Mouse (Mus musculus): ENCODE measurements around the gene Hadha. TPM values are rescaled to one million over a fixed set of nuclear protein-coding genes. Genes with fewer than 3 reads are reported as not detected.

Hadha gene
- total RNA-seq, 2 experiments from 2014 or later, result 15.9 to 73.7 TPM

- no peak for ATAC-seq (replicated peaks; ENCODE audit: low FRiP score, poor library complexity, severe bottlenecking)
Observed at GRCm38 (mm10) chr5:30115718-30116117, 39.2 kb downstream of the Hadha start.

- ATAC-seq (replicated peaks; ENCODE audit: low FRiP score, poor library complexity, severe bottlenecking), result no peak
Observed at GRCm38 (mm10) chr5:30114761-30115140, 40.2 kb downstream of the Hadha start.

GRCm38 (mm10) chr5:30113881-30114760, 40.8 kb downstream of the Hadha start:
- no peak for ATAC-seq (replicated peaks; ENCODE audit: low FRiP score, poor library complexity, severe bottlenecking)

- ATAC-seq (replicated peaks; ENCODE audit: low FRiP score, poor library complexity, severe bottlenecking), result no peak
Observed at GRCm38 (mm10) chr5:30112533-30113068, 42.4 kb downstream of the Hadha start.

- no peak for ATAC-seq (replicated peaks; ENCODE audit: low FRiP score, poor library complexity, severe bottlenecking)
Observed at GRCm38 (mm10) chr5:30111771-30112170, 43.2 kb downstream of the Hadha start.

GRCm38 (mm10) chr5:30111126-30111525, 43.8 kb downstream of the Hadha start:
- no peak for ATAC-seq (replicated peaks; ENCODE audit: low FRiP score, poor library complexity, severe bottlenecking)

- ATAC-seq (replicated peaks; ENCODE audit: low FRiP score, poor library complexity, severe bottlenecking), result no peak
Observed at GRCm38 (mm10) chr5:30110371-30111060, 44.4 kb downstream of the Hadha start.

- no peak for ATAC-seq (replicated peaks; ENCODE audit: low FRiP score, poor library complexity, severe bottlenecking)
Observed at GRCm38 (mm10) chr5:30109899-30110298, 45.1 kb downstream of the Hadha start.

GRCm38 (mm10) chr5:30108233-30108632, 46.7 kb downstream of the Hadha start:
- ATAC-seq (replicated peaks; ENCODE audit: low FRiP score, poor library complexity, severe bottlenecking), result no peak

GRCm38 (mm10) chr5:30107611-30108041, 47.3 kb downstream of the Hadha start:
- ATAC-seq (replicated peaks; ENCODE audit: low FRiP score, poor library complexity, severe bottlenecking), result no peak

GRCm38 (mm10) chr5:30107186-30107585, 47.8 kb downstream of the Hadha start:
- no peak for ATAC-seq (replicated peaks; ENCODE audit: low FRiP score, poor library complexity, severe bottlenecking)

GRCm38 (mm10) chr5:30106756-30107155, 48.2 kb downstream of the Hadha start:
- ATAC-seq (replicated peaks; ENCODE audit: low FRiP score, poor library complexity, severe bottlenecking), result no peak

GRCm38 (mm10) chr5:30105668-30106300, 49.2 kb downstream of the Hadha start, which contains the start of gene 3110082J24Rik:
3110082J24Rik (minus strand) TSS chr5:30106086.
- ATAC-seq (replicated peaks; ENCODE audit: low FRiP score, poor library complexity, severe bottlenecking), result no peak

- no peak for ATAC-seq (replicated peaks; ENCODE audit: low FRiP score, poor library complexity, severe bottlenecking)
Observed at GRCm38 (mm10) chr5:30104841-30105667, 49.9 kb downstream of the Hadha start, which contains the start of gene Garem2. Garem2 (plus strand) TSS chr5:30105161.

- ATAC-seq (replicated peaks; ENCODE audit: low FRiP score, poor library complexity, severe bottlenecking), result no peak
Observed at GRCm38 (mm10) chr5:30104339-30104738, 50.6 kb downstream of the Hadha start.

GRCm38 (mm10) chr5:30103340-30103739, 51.6 kb downstream of the Hadha start:
- ATAC-seq (replicated peaks; ENCODE audit: low FRiP score, poor library complexity, severe bottlenecking), result no peak

- no peak for ATAC-seq (replicated peaks; ENCODE audit: low FRiP score, poor library complexity, severe bottlenecking)
Observed at GRCm38 (mm10) chr5:30098260-30098659, 56.7 kb downstream of the Hadha start.

- ATAC-seq (replicated peaks; ENCODE audit: low FRiP score, poor library complexity, severe bottlenecking), result no peak
Observed at GRCm38 (mm10) chr5:30095731-30096130, 59.2 kb downstream of the Hadha start.

GRCm38 (mm10) chr5:30094399-30094798, 60.6 kb downstream of the Hadha start:
- ATAC-seq (replicated peaks; ENCODE audit: low FRiP score, poor library complexity, severe bottlenecking), result no peak

Measured in erythroblast, adult 5-6 weeks (primary cell).